Mouse (Mus musculus): Measurements from ENCODE around the gene Gabarap.

- TF ChIP-seq POLR2A (IDR thresholded peaks at IDR 0.05; ENCODE audit: insufficient read depth, low read depth, low read length) (no peak), CTCF (IDR thresholded peaks at IDR 0.05; ENCODE audit: insufficient read depth, low read depth, low read length) (no peak)
Measured at GRCm38 (mm10) chr11:70012931-70013330, 22.0 kb downstream of the Gabarap start.

All from olfactory bulb, adult 2 months (tissue).